Mouse (Mus musculus) MEL (cell line): ENCODE results near the gene Rnf151. TPM values are rescaled to one million over a fixed set of nuclear protein-coding genes. Genes with fewer than 3 reads are reported as not detected.

Experiments used
- DNase-seq: peaks from one replicate; pipeline ENCODE4 v3.0.0; 2011; ENCODE audit warnings: low read depth, low spot score
- H3K27ac ChIP-seq: 2 replicates; pipeline ENCODE4 v1.5.1; 2012; ENCODE audit warnings: low read depth, mild to moderate bottlenecking, control low read depth, low read length, moderate library complexity; ENCODE audit not compliant: control insufficient read depth
- H3K27me3 ChIP-seq, 2 experiments: fragments of 150-350 bp in 1 of 2; sonication (generic) in 1 of 2; 2 replicates each; pipeline ENCODE4 v1.6.1; 2012; ENCODE audit warnings: low read length in 2 of 2, mild to moderate bottlenecking in 2 of 2, improper control_type of control experiment in 1 of 2, moderate library complexity in 1 of 2; ENCODE audit not compliant: insufficient read depth in 2 of 2, control insufficient read depth in 1 of 2
- H3K36me3 ChIP-seq, 2 experiments: 2 replicates each; pipeline ENCODE4 v1.6.1; 2012 to 2014; ENCODE audit warnings: low read length in 2 of 2, improper control_type of control experiment in 1 of 2, inconsistent platforms in 1 of 2, mild to moderate bottlenecking in 1 of 2; ENCODE audit not compliant: insufficient read depth in 2 of 2, control insufficient read depth in 1 of 2
- H3K4me1 ChIP-seq, 2 experiments: fragments of 150-350 bp in 1 of 2; sonication (generic) in 1 of 2; 2 replicates each; pipeline ENCODE4 v1.6.1; 2012; ENCODE audit warnings: low read length in 2 of 2, improper control_type of control experiment in 1 of 2, mild to moderate bottlenecking in 1 of 2; ENCODE audit not compliant: insufficient read depth in 2 of 2, control insufficient read depth in 1 of 2
- H3K4me3 ChIP-seq, 2 experiments: fragments of 150-350 bp in 1 of 2; sonication (generic) in 1 of 2; 2 replicates each; pipeline ENCODE4 v1.5.1; 2012; ENCODE audit warnings: low read depth in 2 of 2, low read length in 2 of 2, mild to moderate bottlenecking in 2 of 2, moderate library complexity in 2 of 2, control low read depth in 1 of 2, improper control_type of control experiment in 1 of 2; ENCODE audit not compliant: control insufficient read depth in 1 of 2, insufficient read depth in 1 of 2
- H3K79me2 ChIP-seq: 2 replicates; pipeline ENCODE4 v1.6.1; 2012; ENCODE audit warnings: mild to moderate bottlenecking, low read length, moderate library complexity; ENCODE audit not compliant: control insufficient read depth, poor library complexity, insufficient read depth
- H3K9ac ChIP-seq: 2 replicates; pipeline ENCODE4 v1.6.1; 2012; ENCODE audit warnings: low read depth, mild to moderate bottlenecking, control low read depth, low read length, moderate library complexity; ENCODE audit not compliant: control insufficient read depth, poor library complexity, severe bottlenecking
- H3K9me3 ChIP-seq: fragments of 150-350 bp; sonication (generic); replicated peaks from 2 replicates; pipeline ENCODE4 v1.6.1; 2012; ENCODE audit warnings: mild to moderate bottlenecking, low read length, improper control_type of control experiment, moderate library complexity; ENCODE audit not compliant: insufficient read depth
- BHLHE40 ChIP-seq: IDR thresholded peaks from 2 replicates; pipeline ENCODE4 v1.6.1; 2012; ENCODE audit warnings: low read depth, mild to moderate bottlenecking, inconsistent platforms, low read length, improper control_type of control experiment, borderline replicate concordance
- EP300 ChIP-seq, 2 experiments: IDR thresholded peaks; 2 replicates each; pipeline ENCODE4 v1.6.1; 2011; ENCODE audit warnings: improper control_type of control experiment in 2 of 2, low read length in 2 of 2, low read depth in 1 of 2, mild to moderate bottlenecking in 1 of 2
- ETS1 ChIP-seq: IDR thresholded peaks from 2 replicates; pipeline ENCODE4 v1.6.1; 2012; ENCODE audit warnings: low read depth, mild to moderate bottlenecking, inconsistent platforms, low read length, improper control_type of control experiment, moderate library complexity
- GABPA ChIP-seq: IDR thresholded peaks from 2 replicates; pipeline ENCODE4 v1.6.1; 2012; ENCODE audit warnings: low read depth, mild to moderate bottlenecking, inconsistent platforms, low read length, improper control_type of control experiment, moderate library complexity
- MAFK ChIP-seq: IDR thresholded peaks from 2 replicates; pipeline ENCODE4 v1.6.1; 2011; ENCODE audit warnings: low read depth, mild to moderate bottlenecking, low read length, improper control_type of control experiment, borderline replicate concordance
- MAX ChIP-seq: IDR thresholded peaks from 2 replicates; pipeline ENCODE4 v1.6.1; 2011; ENCODE audit warnings: low read length, improper control_type of control experiment
- MAZ ChIP-seq: IDR thresholded peaks from 2 replicates; pipeline ENCODE4 v1.6.1; 2012; ENCODE audit warnings: low read depth, mild to moderate bottlenecking, inconsistent platforms, low read length, improper control_type of control experiment
- MEF2A ChIP-seq: IDR thresholded peaks from 2 replicates; pipeline ENCODE4 v1.6.1; 2014; ENCODE audit warnings: low read depth, mild to moderate bottlenecking, inconsistent platforms, low read length, improper control_type of control experiment; ENCODE audit not compliant: poor library complexity, insufficient replicate concordance, severe bottlenecking; ENCODE audit errors: extremely low read depth
- NELFE ChIP-seq: IDR thresholded peaks from 2 replicates; pipeline ENCODE4 v1.6.1; 2011; ENCODE audit warnings: low read depth, low read length, improper control_type of control experiment
- NRF1 ChIP-seq: IDR thresholded peaks from 2 replicates; pipeline ENCODE4 v1.6.1; 2014; ENCODE audit warnings: low read depth, mild to moderate bottlenecking, inconsistent platforms, low read length, improper control_type of control experiment, moderate library complexity; ENCODE audit not compliant: poor library complexity, insufficient read depth, severe bottlenecking
- POLR2A ChIP-seq, 2 experiments: IDR thresholded peaks; 2 replicates each; pipeline ENCODE4 v1.6.1; 2011 to 2012; ENCODE audit warnings: low read length in 2 of 2, mild to moderate bottlenecking in 2 of 2, control low read depth in 1 of 2, improper control_type of control experiment in 1 of 2, low read depth in 1 of 2, moderate library complexity in 1 of 2; ENCODE audit not compliant: control insufficient read depth in 1 of 2, insufficient read depth in 1 of 2, poor library complexity in 1 of 2
- SMC3 ChIP-seq: IDR thresholded peaks from 2 replicates; pipeline ENCODE4 v1.6.1; 2011; ENCODE audit warnings: low read depth, low read length, improper control_type of control experiment
- TAL1 ChIP-seq: IDR thresholded peaks from 2 replicates; pipeline ENCODE4 v1.6.1; 2012; ENCODE audit warnings: mild to moderate bottlenecking, inconsistent platforms, low read length, moderate library complexity, mixed read lengths
- UBTF ChIP-seq: IDR thresholded peaks from 2 replicates; pipeline ENCODE4 v1.6.1; 2012; ENCODE audit warnings: low read depth, mild to moderate bottlenecking, inconsistent platforms, low read length, improper control_type of control experiment, moderate library complexity, borderline replicate concordance; ENCODE audit not compliant: insufficient read depth
- ZKSCAN1 ChIP-seq: IDR thresholded peaks from 2 replicates; pipeline ENCODE4 v1.6.1; 2012; ENCODE audit warnings: low read depth, mild to moderate bottlenecking, inconsistent platforms, low read length, improper control_type of control experiment, moderate library complexity
- ZMIZ1 ChIP-seq: IDR thresholded peaks from 2 replicates; pipeline ENCODE4 v1.6.1; 2012; ENCODE audit warnings: low read depth, mild to moderate bottlenecking, inconsistent platforms, low read length, improper control_type of control experiment, moderate library complexity
- polyA plus RNA-seq, 2 experiments: library from polyadenylated mRNA; stranded (reverse) in 1 of 2; unstranded in 1 of 2; fragments of >175 nt in 1 of 2; fragments of >200 nt in 1 of 2; gene quantifications; 2 replicates each; pipeline versions ENCODE4 v1.2.1 to v1.2.4; 2012; ENCODE audit warnings: low replicate concordance in 2 of 2, low read depth in 1 of 2; ENCODE audit not compliant: insufficient read length in 2 of 2, insufficient read depth in 1 of 2, missing spikeins in 1 of 2
- total RNA-seq: library from RNA; depleted of rRNA; stranded (reverse); fragments of 300-350 nt; gene quantifications from 2 replicates; pipeline ENCODE4 v1.2.3, GENCODE M21; 2012

Rnf151 gene
- total and polyA plus RNA-seq, 3 experiments, result 0.23 to 0.40 TPM; not detected in 1

- no peak overlapping the region for H3K9ac ChIP-seq
- peaks cover 0 to 4% of the 10 kb centered on the region in 2 experiments; a peak in 2 of 4 replicates for H3K36me3 ChIP-seq
- H3K9me3 ChIP-seq, result no peaks in the 10 kb centered on the region
- no peak overlapping the region for H3K4me3 ChIP-seq
- no peak overlapping the region for H3K27ac ChIP-seq
- TF ChIP-seq EP300 (IDR thresholded peaks at IDR 0.05; ENCODE audit: low read depth in 1 of 2, low read length in 2 of 2), result no peak
- no peaks in the 10 kb centered on the region for H3K27me3 ChIP-seq
- no peak for DNase-seq
- peaks cover 3% of the 10 kb centered on the region; the same call in 1 of the 2 replicates for H3K79me2 ChIP-seq
- H3K4me1 ChIP-seq, result peaks cover 0 to 8% of the 10 kb centered on the region in 2 experiments; a peak in 1 of 4 replicates
Observed at GRCm38 (mm10) chr17:24701251-24701650, 16.6 kb downstream of the Rnf151 start.

GRCm38 (mm10) chr17:24699473-24699872 is 18.4 kb downstream of the Rnf151 start:
- Histone ChIP-seq H3K79me2 (peaks cover 8% of the 10 kb centered on the region), H3K27ac (no peak overlapping the region), H3K9ac (no peak overlapping the region), H3K27me3 (no peaks in the 10 kb centered on the region), H3K9me3 (no peaks in the 10 kb centered on the region), H3K4me3 (no peak overlapping the region), H3K36me3 (peaks cover 0 to 2% of the 10 kb centered on the region in 2 experiments; a peak in 2 of 4 replicates), H3K4me1 (peaks cover 2 to 6% of the 10 kb centered on the region in 2 experiments; a peak in 1 of 4 replicates)
- no peak for DNase-seq
- no peak for TF ChIP-seq BHLHE40
- no peak for TF ChIP-seq UBTF
- TF ChIP-seq MAZ, result no peak
- TF ChIP-seq GABPA, result no peak
- TF ChIP-seq NRF1, result no peak
- no peak for TF ChIP-seq MEF2A
- TF ChIP-seq TAL1, result no peak
- no peak for TF ChIP-seq NELFE
- no peak for TF ChIP-seq SMC3
- TF ChIP-seq MAX, result no peak
- no peak for TF ChIP-seq MAFK
- no peak for TF ChIP-seq ETS1
- TF ChIP-seq ZMIZ1, result no peak

DNA sequence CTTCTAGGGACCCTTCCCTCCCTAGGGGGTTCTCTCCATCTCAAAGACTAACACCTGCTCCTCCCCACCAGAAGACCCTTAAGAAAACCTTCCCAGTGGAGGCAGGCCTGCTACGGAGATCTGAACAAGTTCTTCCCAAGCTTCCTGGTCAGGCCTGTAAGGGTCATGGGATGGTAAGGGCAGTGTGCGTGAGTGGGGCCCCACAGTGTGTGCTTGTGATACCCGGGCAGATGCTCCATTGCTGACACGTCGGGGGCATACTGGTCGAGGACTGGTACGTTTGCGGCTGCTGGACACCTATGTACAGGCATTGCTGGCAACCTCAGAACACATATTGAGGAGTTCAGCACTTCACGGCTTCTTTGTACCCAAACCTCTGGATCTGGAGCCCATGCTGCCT is 19.1 kb downstream of the Rnf151 start:
- peaks cover 0 to 2% of the 10 kb centered on the region in 2 experiments; a peak in 2 of 4 replicates for H3K36me3 ChIP-seq
- H3K4me1 ChIP-seq, result peaks cover 2 to 6% of the 10 kb centered on the region in 2 experiments; a peak in 1 of 4 replicates
- H3K79me2 ChIP-seq, result peaks cover 8% of the 10 kb centered on the region
- no peak for TF ChIP-seq ZKSCAN1
- TF ChIP-seq POLR2A (IDR thresholded peaks at IDR 0.05; ENCODE audit: control insufficient read depth in 1 of 2, insufficient read depth in 1 of 2, low read depth in 1 of 2, low read length in 2 of 2, poor library complexity in 1 of 2), result peak in 1 of 2 experiments; percentile 18; a peak in 1 of 4 replicates
- no peak overlapping the region for H3K27ac ChIP-seq
- no peaks in the 10 kb centered on the region for H3K9me3 ChIP-seq
- DNase-seq, result no peak
- no peak overlapping the region for H3K4me3 ChIP-seq
- no peaks in the 10 kb centered on the region for H3K27me3 ChIP-seq
- no peak overlapping the region for H3K9ac ChIP-seq
